Mouse (Mus musculus): ENCODE measurements around the gene Ide.

- TF ChIP-seq CTCF (IDR thresholded peaks at IDR 0.05; ENCODE audit: low read depth, low read length) (no peak), GATA1 (IDR thresholded peaks at IDR 0.05; ENCODE audit: borderline replicate concordance, low read length) (no peak)
Observed at GRCm38 (mm10) chr19:37353331-37353730, 15.7 kb upstream of the Ide start.

Data from G1E (cell line).